Mouse (Mus musculus) C2C12 (cell line): Measurements from ENCODE around the gene Vmn2r4.

ENCODE experiments used
- CEBPB ChIP-seq: IDR thresholded peaks from one replicate; pipeline ENCODE4 v1.6.1; 2011; ENCODE audit warnings: low read depth, mild to moderate bottlenecking, control low read depth, moderate library complexity
- CTCF ChIP-seq: IDR thresholded peaks from one replicate; pipeline ENCODE4 v1.5.1; 2011; ENCODE audit not compliant: control insufficient read depth, insufficient read depth, insufficient read length
- MYOG ChIP-seq: IDR thresholded peaks from one replicate; pipeline ENCODE4 v1.6.1; 2011; ENCODE audit not compliant: control insufficient read depth, insufficient read length; ENCODE audit errors: extremely low read depth
- USF1 ChIP-seq: IDR thresholded peaks from one replicate; pipeline ENCODE4 v1.6.1; 2011; ENCODE audit warnings: low read depth, mild to moderate bottlenecking, control low read depth, moderate library complexity

GRCm38 (mm10) chr3:64359286-64360035 is 55.7 kb downstream of the Vmn2r4 start:
- TF ChIP-seq CTCF (no peak), USF1 (no peak), MYOG (no peak), CEBPB (no peak)
